Mouse (Mus musculus) kidney, postnatal 14 days (tissue): Measurements from ENCODE around the gene Klk1b1.
"Not testable (repeated sequence)": the region's sequence is repeated elsewhere in the genome, so short reads cannot be mapped to it uniquely, and the experiment has no call there.

ENCODE experiments used
- DNase-seq: peaks from one replicate; pipeline ENCODE4 v3.0.0; 2022; ENCODE audit warnings: mixed read lengths

Klk1b1 gene

GRCm38 (mm10) chr7:43966451-43966850, at the start of gene Klk1b1:
Gene Klk1b1 (plus strand): TSS chr7:43966751.
- DNase-seq, result no peak

DNA sequence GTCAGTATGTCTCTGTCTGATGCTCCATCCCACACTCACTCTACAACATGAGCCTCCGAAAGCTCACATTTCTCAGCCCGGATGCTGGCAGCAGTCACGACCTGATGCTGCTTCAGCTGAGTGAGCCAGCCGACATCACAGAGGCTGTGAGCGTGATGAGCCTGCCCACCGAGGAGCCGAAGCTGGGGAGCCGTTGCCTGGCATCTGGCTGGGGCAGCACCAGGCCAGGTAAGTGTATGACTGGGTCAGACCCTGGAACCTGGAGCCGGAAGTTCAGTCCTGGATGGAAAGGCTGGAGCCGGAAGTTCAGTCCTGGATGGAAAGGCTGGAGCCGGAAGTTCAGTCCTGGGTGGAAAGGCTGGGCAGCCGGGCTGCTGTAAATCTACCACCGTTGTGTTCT, 48.1 kb upstream of the Klk1b1 start:
- no peak for DNase-seq

- DNase-seq, result no peak
Observed at GRCm38 (mm10) chr7:43918871-43919270, 47.7 kb upstream of the Klk1b1 start.

DNA sequence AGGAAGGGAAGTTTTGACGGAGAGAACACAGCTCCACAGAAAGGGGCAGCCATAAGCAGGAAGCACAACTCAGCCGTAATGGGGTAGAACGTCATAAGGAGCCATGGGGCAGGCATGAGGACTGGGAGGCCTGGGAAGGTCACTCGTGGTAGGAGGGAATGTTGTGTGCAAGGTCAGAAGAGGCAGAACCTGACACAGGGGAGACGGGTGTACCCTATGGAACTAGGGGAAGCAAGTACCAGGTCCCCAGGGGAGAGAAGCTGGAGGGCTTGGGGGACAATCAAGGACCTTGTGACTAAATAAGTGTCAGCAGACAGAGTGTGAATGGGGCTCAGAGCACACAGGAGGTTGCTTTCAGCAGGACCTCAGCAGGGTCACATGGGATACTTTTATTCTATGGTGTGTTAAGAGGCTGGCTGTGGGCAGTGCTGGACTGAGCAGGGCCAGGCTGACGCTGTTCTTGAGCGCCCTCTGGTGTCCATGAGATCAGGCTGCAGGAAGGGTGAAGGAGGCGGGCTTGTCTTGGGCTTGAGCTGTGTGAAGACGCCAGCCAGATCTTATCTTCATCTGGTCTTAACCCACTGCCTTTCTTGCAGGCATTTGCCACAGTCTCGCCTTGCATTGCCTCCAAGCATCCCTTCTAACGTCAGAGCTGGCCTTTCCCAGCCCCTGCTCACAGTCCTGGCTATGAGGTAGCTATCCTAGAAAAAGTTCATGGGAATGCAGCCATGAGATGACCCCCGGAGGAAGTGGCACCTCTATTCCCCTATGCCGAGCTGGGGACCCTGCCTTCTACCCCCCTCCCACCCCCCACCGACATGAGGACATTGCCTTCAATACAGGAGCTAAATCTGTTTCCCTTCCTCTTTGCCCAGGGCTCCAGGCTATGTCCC, 46.7 kb upstream of the Klk1b1 start:
- peak; percentile 75 for DNase-seq

- no peak for DNase-seq
Observed at GRCm38 (mm10) chr7:43920582-43920981, 46.0 kb upstream of the Klk1b1 start.

- no peak for DNase-seq
Observed at GRCm38 (mm10) chr7:43921087-43921486, 45.5 kb upstream of the Klk1b1 start.

GRCm38 (mm10) chr7:43921941-43922340, 44.6 kb upstream of the Klk1b1 start:
- no peak for DNase-seq

DNA sequence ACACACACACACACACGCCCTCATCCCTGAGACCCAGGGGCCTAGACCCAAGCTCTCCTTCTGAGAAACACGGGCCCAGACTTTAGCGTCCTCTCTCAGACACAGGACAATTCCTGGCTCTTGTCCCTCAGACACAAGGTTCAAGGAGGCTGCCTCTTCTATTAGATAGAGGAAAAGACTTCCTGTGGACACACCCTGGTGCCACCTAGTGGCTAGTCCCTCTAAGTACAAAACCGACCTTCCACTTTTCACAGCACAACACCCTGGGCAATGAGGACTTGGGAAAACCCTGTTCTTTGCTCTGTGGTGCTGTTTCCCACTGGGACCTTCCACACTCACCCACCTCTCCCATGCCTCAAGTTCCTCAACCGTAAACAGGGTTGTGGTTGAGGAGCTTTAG, 40.6 kb upstream of the Klk1b1 start:
- no peak for DNase-seq

DNA sequence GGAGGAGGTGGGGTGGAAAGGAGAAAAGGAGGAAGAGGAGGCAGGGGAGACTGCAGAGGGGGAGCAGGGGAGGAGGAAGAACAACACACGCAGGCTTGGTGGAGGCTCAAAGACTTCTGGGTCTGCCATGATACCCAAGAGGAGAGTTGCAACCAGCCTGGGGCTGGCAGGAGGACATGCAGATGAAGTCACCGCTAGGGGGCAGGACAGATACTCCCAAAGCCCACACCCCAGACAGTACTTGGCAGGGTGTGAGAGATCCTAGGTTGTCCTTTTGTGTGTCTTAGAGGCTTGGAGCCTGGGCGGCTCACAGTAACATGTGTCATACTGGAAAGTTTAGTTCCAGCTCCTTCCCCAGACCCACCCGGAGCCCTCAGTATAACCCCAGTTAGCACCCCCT, 38.0 kb upstream of the Klk1b1 start:
- DNase-seq, result peak; percentile 32

GRCm38 (mm10) chr7:43932337-43932736, 34.2 kb upstream of the Klk1b1 start:
- peak; percentile 13 for DNase-seq

GRCm38 (mm10) chr7:43933440-43933839, 33.1 kb upstream of the Klk1b1 start, which contains the start of gene Klk15:
Gene Klk15 (plus strand): TSS chr7:43933740.
- no peak for DNase-seq

DNA sequence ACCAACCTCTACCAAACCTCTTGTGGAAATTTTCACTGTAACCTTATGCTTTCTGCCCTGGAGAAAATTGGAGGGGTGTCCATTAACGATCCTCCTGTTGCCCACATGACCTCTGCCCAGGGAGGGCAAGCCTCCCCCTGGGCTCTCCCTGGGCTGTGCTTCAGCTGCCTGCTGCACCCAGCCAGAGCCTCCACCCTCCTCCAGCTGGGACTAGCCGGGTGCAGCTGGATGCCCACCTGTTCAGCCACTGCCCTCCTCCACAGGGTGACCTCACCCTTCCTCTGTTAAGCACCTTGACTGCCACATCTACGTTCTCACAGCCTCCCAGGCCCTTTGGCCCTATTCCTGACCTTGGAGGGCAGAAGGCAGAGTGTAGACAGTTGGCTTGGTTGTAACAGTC, 31.8 kb upstream of the Klk1b1 start:
- peak; percentile 49 for DNase-seq

GRCm38 (mm10) chr7:43936551-43936950, 30.0 kb upstream of the Klk1b1 start:
- DNase-seq, result no peak

DNA sequence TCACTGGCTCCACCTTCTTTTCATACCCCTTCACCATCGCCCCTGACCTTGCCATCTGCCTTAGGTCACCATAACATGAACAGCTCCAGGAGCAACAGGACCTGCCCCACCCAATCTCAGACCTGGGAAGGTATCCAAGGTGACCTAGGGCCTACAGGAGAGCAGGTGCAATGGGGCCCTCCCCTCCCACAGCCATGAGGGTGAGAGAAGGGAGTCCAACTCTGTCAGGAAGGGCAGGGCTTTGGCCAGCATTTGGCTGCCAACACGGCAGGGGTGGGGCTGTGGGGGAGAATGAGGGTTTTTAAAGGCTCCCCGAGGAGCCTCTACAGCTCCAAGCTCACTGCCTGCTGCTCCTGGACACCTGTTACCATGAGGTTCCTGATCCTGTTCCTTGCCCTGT, 24.3 kb upstream of the Klk1b1 start:
- not testable (repeated sequence) for DNase-seq

GRCm38 (mm10) chr7:43944727-43945264, 21.8 kb upstream of the Klk1b1 start:
- no peak for DNase-seq

DNA sequence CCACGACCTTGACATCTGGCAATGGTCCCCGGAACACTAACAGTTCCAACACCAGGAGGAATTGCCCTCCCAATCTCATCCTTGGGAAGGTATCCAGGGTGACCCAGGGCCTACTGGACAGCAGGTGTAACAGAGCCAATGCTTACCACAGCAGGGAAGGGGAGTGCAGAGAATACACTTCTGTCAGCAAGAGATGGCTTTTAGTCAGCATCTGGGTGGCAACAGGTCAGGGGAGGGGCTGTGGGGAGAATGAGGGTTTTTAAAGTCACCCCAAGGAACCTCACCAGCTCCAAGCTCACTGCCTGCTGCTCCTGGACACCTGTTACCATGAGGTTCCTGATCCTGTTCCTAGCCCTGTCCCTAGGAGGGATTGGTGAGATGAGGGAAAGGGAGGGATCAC, 16.2 kb upstream of the Klk1b1 start, which contains the start of gene Klk1b8:
TSS of gene Klk1b8 (plus strand) at position 301 of the 400 bp plus-strand sequence.
- no peak for DNase-seq

GRCm38 (mm10) chr7:43952703-43953102, 13.8 kb upstream of the Klk1b1 start:
- DNase-seq, result peak; percentile 44

DNA sequence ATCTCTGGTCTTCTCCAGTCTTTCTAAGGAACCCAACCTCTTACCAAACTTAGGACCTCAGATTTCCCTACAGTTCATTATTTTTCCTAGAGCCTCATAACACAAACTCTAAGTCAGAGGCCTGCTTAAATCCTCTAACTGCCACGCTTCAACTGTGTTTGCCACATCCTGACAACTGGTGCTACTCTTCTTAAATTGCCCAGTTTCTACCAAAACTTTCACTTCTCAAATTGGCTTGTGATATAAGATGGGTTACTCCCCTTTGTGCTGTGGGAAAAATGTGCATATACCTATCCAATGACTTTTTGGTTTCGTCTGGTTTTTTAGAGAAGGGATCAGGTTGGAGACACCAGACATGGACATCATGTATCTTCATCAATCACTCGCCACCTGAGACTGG, 507 bp downstream of the Klk1b1 start:
- no peak for DNase-seq

GRCm38 (mm10) chr7:43967612-43968011, 1.1 kb downstream of the Klk1b1 start:
- no peak for DNase-seq

DNA sequence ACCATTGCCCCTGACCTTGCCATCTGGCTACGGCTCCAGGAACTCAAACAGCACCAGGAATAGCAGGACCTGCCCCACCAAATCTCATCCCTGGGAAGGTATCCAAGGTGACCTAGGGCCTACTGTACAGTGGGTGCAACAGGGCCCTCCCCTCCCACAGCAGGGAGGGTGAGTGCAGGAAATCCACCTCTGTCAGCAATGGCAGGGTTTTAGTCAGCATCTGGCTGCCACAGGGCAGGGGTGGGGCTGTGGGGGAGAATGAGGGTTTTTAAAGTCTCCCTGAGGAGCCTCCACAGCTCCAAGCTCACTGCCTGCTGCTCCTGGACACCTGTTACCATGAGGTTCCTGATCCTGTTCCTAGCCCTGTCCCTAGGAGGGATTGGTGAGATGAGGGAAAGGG, 9.2 kb downstream of the Klk1b1 start, which contains the start of gene Klk1b9:
TSS of gene Klk1b9 (plus strand) at position 301 of the 400 bp plus-strand sequence.
- not testable (repeated sequence) for DNase-seq

- DNase-seq, result no peak
Observed at GRCm38 (mm10) chr7:43985657-43986056, 19.1 kb downstream of the Klk1b1 start.

- not testable (repeated sequence) for DNase-seq
Observed at GRCm38 (mm10) chr7:43994821-43995220, 28.3 kb downstream of the Klk1b1 start.

DNA sequence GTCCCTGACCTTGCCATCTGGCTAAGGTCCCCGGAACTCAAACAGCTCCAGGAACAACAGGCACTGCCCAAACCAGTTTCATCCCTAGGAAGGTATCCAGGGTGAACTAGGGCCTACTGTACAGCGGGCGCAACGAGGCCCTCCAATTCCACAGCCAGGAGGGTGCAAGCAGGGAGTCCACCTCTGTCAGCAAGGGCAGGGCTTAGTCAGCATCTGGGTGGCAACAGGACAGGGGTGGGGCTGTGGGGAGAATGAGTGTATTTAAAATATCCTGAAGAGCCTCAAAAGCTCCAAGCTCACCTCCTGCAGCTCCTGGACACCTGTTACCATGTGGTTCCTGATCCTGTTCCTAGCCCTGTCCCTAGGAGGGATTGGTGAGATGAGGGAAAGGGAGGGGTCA, 29.0 kb downstream of the Klk1b1 start, which contains the start of gene Klk1b11:
TSS of gene Klk1b11 (plus strand) at position 301 of the 400 bp plus-strand sequence.
- not testable (repeated sequence) for DNase-seq

- DNase-seq, result no peak
Observed at GRCm38 (mm10) chr7:44004847-44005246, 38.3 kb downstream of the Klk1b1 start.
